In the genomic region with DNA sequence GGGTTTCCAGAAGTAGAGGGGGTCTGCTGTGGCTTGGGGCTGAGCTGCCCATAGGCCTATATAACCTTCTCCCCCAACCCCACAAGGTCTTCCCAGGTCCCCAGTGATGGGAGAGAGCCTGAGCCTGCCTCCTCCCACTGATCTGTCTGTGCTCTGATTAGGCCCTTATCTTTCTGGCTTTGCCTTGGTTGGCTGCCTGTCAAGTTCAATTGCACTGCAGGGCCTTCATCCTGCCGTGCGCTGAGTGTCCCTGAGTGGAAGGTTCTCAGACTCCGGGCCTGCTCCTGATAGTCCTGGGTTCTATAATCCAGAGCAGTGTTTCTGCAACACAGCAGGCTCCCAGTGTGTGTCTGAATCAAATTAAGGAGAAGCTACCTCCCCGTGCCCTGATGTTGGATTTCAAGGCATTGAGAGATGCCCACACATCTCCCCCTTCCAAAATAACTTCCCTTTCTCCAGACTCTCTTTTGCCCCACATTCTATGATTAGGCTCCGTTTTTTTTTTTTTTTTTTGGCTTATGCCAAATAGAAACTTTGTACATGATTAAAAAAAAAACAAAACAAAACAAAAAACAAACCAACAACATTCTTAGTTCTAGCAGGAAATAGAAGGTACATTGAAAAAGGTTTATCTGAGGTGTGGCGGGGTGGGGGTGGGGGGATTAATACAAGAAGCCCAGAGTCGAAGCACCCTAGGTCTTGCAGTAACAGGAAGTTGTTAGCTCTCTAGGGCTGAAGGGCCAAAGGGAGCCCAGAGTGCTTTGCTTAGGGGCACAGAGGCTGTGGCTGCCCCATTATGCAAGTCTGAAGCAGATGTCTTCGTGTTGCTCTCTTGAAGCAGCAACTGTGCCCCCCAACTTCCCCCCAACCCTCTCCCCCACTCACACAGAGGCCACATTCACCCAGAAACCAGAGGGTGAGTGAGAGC, we compare ENCODE assay signal across 9 mouse cellular contexts.
DNase-seq lines count a peak whose midpoint lies in the region; ATAC-seq and TF ChIP-seq lines count a peak whose summit lies in the region.
"Had no signal": no experiment of that assay in that cellular context is flagged by ENCODE, and none has a peak within 500 bp of the region (broad histone marks: within the 10 kb centered on the region; RNA-seq: fewer than 3 reads in every experiment).

No protein-coding gene starts in this region.

- ATAC-seq in heart, embryonic 13.5 days (ENCODE audit: extremely low read depth, insufficient number of reproducible peaks, low FRiP score, low TSS enrichment), result peak; percentile 64; the same call in 1 of the 2 replicates
- peak; percentile 63 for ATAC-seq in liver, embryonic 16.5 days (ENCODE audit: low read depth)

- no peaks in the 10 kb centered on the region for H3K36me3 ChIP-seq in heart, embryonic 13.5 days
- no peaks in the 10 kb centered on the region for H3K36me3 ChIP-seq in liver, embryonic 16.5 days (ENCODE audit: control insufficient read depth, insufficient read depth)
- H3K36me3 ChIP-seq: forebrain, embryonic 12.5 days had no signal

- H3K9ac ChIP-seq in heart, embryonic 13.5 days, result no peak overlapping the region
- no peak overlapping the region for H3K9ac ChIP-seq in liver, embryonic 16.5 days (ENCODE audit: low read depth, low read length)
- H3K9ac ChIP-seq: forebrain, embryonic 12.5 days had no signal

- H3K4me3 ChIP-seq in heart, embryonic 13.5 days, result no peak overlapping the region
- no peak overlapping the region for H3K4me3 ChIP-seq in liver, embryonic 16.5 days (ENCODE audit: low read depth, low read length)
- no peak overlapping the region for H3K4me3 ChIP-seq in cerebellum, adult 2 months (replicated peaks; ENCODE audit: insufficient read depth, low read depth, low read length)
- H3K4me3 ChIP-seq: forebrain, embryonic 12.5 days had no signal

- H3K9me3 ChIP-seq in heart, embryonic 13.5 days, result no peaks in the 10 kb centered on the region
- no peaks in the 10 kb centered on the region for H3K9me3 ChIP-seq in liver, embryonic 16.5 days (replicated peaks; ENCODE audit: control insufficient read depth, low read length)
- H3K9me3 ChIP-seq: forebrain, embryonic 12.5 days had no signal

- H3K4me2 ChIP-seq in heart, embryonic 13.5 days, result no peak overlapping the region; the same call in 1 of the 2 replicates
- no peak overlapping the region for H3K4me2 ChIP-seq in liver, embryonic 16.5 days (ENCODE audit: low read depth, low read length)
- H3K4me2 ChIP-seq: forebrain, embryonic 12.5 days had no signal

- H3K27me3 ChIP-seq in heart, embryonic 13.5 days (replicated peaks), result no peaks in the 10 kb centered on the region
- H3K27me3 ChIP-seq in liver, embryonic 16.5 days (ENCODE audit: control insufficient read depth, insufficient read depth, low read depth, low read length), result no peaks in the 10 kb centered on the region
- no peaks in the 10 kb centered on the region for H3K27me3 ChIP-seq in cerebellum, adult 2 months (ENCODE audit: control insufficient read depth, insufficient read depth, low read length)
- H3K27me3 ChIP-seq: forebrain, embryonic 12.5 days had no signal

- H3K27ac ChIP-seq in heart, embryonic 13.5 days (replicated peaks), result peak overlapping the region; percentile 76
- no peak overlapping the region for H3K27ac ChIP-seq in liver, embryonic 16.5 days (ENCODE audit: low read length)
- no peak overlapping the region for H3K27ac ChIP-seq in cerebellum, adult 2 months (ENCODE audit: insufficient read depth, low read length)
- H3K27ac ChIP-seq: forebrain, embryonic 12.5 days had no signal

- peak; percentile 16 for DNase-seq in embryo, embryonic 11 days
- no peak for DNase-seq in embryo, embryonic 10.5 days (ENCODE audit: low spot score)
- DNase-seq in adrenal gland, postnatal 14 days, result peak; percentile 84
- no peak for DNase-seq in cerebellum, postnatal 36 days
- no peak for DNase-seq in layer of hippocampus, postnatal 36 days
- DNase-seq in cerebellum, adult 2 months, result no peak

- 24% methylated on average over 8 of the region's 8 CpGs for WGBS in heart, embryonic 13.5 days
- WGBS in liver, embryonic 16.5 days (ENCODE audit: insufficient replicate concordance), result 19% methylated on average over 8 of the region's 8 CpGs
- WGBS in cerebellum, adult 2 months, result 53% methylated on average over 8 of the region's 8 CpGs

- TF ChIP-seq POLR2A in cerebellum, adult 2 months (IDR thresholded peaks at IDR 0.05; ENCODE audit: borderline replicate concordance, insufficient read depth, low read length), result no peak

- TF ChIP-seq CTCF in cerebellum, adult 2 months (IDR thresholded peaks at IDR 0.05; ENCODE audit: borderline replicate concordance, insufficient read depth, low read depth, low read length), result no peak

- H3K4me1 ChIP-seq in heart, embryonic 13.5 days, result peaks cover 38% of the 10 kb centered on the region
- H3K4me1 ChIP-seq in liver, embryonic 16.5 days (ENCODE audit: control insufficient read depth, low read depth, low read length), result peaks cover 8% of the 10 kb centered on the region
- peaks cover 4% of the 10 kb centered on the region for H3K4me1 ChIP-seq in cerebellum, adult 2 months (ENCODE audit: control insufficient read depth, insufficient read depth, low read length)
- H3K4me1 ChIP-seq: forebrain, embryonic 12.5 days had no signal

Comparison
In these comparisons a context has a peak if more than half of its experiments do, and no peak if none do; other contexts are left out.
1. DNase-seq: peak in embryo, embryonic 11 days (single experiment) and adrenal gland, postnatal 14 days (single experiment); none in embryo, embryonic 10.5 days (single experiment), cerebellum, postnatal 36 days (0 of 2), layer of hippocampus, postnatal 36 days (0 of 2) and cerebellum, adult 2 months (0 of 2).